Mouse (Mus musculus): ENCODE results near the gene Cbr3.

GRCm38 (mm10) chr16:93712189-93712885 lies 29.3 kb downstream of the Cbr3 start:
- TF ChIP-seq CTCF (IDR thresholded peaks at IDR 0.05): no peak
- no peak for TF ChIP-seq EP300 (IDR thresholded peaks at IDR 0.05)
